Mouse (Mus musculus) T-helper 17 cell (primary cell): Measurements from ENCODE around the gene Aire.

Source experiments
- in situ Hi-C, 2 experiments: fragments of 300-600 bp; cut with MboI, MseI; formaldehyde crosslinking; loops; 1 replicate in 1 of 2; 2 replicates in 1 of 2; pipeline ENCODE4 v1.15.1; 2025; ENCODE audit warnings: high pct_unique_total_duplicates in 2 of 2

Aire gene

DNA sequence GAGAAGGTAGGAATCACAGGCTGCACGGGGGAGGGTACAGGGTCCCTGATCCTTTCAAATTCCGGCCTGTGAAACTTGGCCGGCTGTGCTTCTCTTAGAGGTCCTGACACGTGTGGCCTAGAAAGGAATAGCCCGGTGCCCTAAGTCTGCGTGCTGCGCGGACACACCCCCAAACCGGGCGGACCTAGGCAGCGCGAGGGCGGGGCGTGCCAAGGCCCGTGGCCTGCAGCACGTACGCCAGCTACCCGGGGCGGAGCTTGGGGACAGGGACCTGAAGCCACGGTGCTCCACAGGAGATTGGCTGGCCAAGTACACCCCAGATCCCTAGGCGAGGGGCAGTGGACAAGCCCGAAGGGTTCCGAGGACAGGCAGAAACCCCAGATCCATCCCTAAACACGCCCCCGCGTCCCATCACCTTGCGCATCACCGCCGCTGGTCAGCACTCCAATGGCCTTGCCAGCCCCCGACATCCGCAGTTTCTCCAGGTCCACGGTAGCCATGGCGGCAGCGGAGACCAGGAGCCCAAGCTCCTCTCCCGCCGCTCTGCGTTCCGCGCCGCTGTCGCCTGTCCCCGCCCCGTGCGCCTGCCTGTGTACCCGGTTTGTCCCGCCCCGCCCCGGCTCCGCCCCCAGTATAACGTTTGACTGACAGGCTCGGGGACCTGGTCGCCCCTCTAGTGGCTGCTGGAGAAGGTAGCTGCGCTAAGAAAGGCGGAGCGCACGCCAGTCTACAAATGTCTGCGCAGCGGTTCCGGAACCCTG lies 34.0 kb downstream of the Aire start:
- in situ Hi-C loops, result no loop called here

DNA sequence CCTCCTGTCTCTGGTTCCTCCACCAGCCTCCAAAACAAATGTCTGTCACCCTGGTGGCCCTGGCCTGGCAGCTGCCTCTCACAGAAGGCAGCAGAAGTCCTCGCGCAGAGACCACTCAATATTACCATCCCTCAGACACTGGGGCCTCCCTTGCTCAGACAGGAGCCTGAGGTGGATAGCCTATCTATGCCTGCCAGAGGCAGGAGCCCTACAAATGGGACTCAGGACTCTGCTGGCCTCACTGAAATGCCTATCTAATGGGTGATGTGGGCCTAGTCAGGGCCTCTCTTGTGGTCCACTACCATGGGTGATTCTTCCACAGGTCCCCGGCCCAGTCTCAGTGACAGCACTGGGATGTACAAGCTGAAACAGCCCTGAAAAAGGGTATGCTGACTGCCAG lies 35.2 kb downstream of the Aire start:
- in situ Hi-C loops, result no loop called here

DNA sequence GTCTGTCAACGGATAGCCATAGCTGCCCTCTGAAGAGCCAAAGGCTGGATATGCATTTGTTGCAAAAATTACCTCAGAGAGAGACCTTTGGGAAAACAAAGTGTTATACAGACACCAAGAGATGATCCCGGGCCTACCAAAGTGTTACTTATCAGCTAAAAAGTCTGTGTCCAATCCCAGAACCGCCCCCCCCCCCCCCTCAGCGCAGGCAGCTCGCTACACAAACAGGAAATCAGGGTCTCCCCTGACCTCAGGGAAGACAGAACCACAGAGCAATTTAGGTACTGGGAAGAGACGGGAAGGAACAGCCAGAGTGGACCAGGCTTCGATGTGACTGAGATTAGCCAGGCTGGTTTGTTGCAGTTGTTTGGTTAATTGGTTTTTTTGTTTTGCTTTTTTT lies 36.2 kb downstream of the Aire start:
- in situ Hi-C loops, result no loop called here

GRCm38 (mm10) chr10:78005791-78006438 lies 37.5 kb downstream of the Aire start:
- in situ Hi-C loops, result no loop called here

GRCm38 (mm10) chr10:78004479-78005100 lies 38.8 kb downstream of the Aire start:
- in situ Hi-C loops, result no loop called here

DNA sequence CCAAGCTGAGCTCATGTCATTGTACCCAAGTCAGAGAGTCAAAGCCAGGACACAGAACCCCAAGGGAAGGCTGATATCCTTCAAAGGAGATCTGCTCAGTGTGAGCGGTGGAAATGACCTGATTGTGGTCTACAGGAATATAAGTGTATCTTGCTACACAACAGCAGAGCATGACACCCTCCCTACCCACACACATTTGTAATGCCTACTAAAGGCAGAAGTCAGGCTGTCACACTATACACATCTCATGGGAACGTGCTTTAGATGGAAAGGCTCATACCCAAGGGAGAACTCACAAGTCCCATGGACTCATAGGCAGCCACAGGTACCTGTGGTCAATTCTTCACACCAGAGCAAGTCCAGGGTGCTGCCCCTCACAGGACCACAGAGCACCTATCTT lies 41.1 kb downstream of the Aire start:
- in situ Hi-C loops, result no loop called here

DNA sequence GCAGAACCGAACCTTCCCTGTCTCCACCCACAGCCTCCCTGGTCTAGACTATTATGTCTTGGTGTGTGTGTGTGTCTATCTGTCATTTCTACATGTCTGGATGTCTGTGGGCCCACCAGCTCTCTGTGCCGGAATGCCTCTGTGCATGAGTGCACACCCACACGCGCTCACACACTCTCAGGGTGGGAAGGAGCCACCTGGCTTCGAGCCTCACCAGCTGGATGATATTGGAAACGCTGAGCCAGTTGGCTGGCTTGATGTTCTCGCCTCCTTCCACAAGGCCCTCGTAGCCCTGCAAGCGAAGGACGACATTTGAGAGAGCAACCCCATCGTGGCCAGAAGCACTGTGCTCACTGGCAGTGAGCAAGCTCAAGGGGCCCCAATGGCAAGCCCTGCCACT lies 41.6 kb downstream of the Aire start:
- in situ Hi-C loops, result no loop called here

DNA sequence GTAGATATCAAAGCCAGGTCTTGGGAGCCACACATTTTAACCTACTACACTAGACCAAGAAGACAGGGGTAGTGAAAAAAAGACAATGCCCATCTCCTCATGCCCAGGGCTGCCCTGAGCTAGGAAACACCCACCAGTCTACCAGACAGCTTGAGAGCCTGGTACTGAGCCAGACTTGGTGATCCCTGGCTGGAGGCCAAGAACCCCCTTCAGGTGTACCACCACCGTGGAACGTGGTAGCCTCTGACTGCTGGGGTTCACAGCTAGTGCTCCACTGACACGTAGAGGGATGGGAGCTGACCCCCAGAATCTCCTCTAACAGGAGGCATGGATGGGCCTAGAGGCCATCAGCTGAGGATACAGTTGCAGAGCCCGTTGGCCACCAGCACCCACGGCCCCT lies 43.2 kb downstream of the Aire start:
- in situ Hi-C loops, result no loop called here

- in situ Hi-C loops, result loop anchor here in 1 of 2 experiments (25.0 kb wide), 1 partner anchor 1717 kb away; the partner anchor contains the start of genes Bsg and Hcn2
Measured at GRCm38 (mm10) chr10:77995639-77996038, 47.8 kb downstream of the Aire start.

GRCm38 (mm10) chr10:77985775-77986174 lies 57.6 kb downstream of the Aire start:
- in situ Hi-C loops, result loop anchor here (5.0 to 25.0 kb wide), 3 partner anchors 177 to 1727 kb away; partner anchors contain the start of genes Bsg (in 1 of the 2), Hcn2 (in 1 of the 2) and Ilvbl (in 1 of the 2)

DNA sequence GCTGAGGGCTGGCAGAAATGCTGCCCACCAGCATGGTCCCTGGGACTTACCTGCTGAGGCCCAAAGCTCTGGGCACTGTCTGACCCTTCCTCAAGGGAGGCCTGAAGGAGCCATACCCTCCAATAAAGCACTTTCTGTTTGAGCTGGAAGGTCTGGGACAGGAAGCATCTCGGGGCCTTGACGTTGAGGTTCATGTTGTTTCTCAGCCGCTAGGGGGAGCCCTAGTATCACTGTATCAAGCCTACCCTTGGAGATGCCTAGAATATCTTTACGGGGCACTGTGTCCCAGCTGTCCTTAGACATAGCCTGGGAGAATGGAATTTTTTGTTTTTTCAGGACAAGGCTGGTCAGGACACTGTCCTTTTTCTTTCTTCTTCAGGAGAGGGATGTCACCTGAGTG lies 58.8 kb downstream of the Aire start:
- in situ Hi-C loops, result loop anchor here (5.0 to 25.0 kb wide), 3 partner anchors 178 to 1728 kb away; partner anchors contain the start of genes Bsg (in 1 of the 2), Hcn2 (in 1 of the 2) and Ilvbl (in 1 of the 2)
